Mouse (Mus musculus) heart, embryonic 16.5 days (tissue): ENCODE measurements around the gene Olfr699. TPM values are rescaled to one million over a fixed set of nuclear protein-coding genes. Genes with fewer than 3 reads are reported as not detected.
"Not testable (repeated sequence)": the region's sequence is repeated elsewhere in the genome, so short reads cannot be mapped to it uniquely, and the experiment has no call there.

ENCODE experiments used
- ATAC-seq: fragments of 200-750 bp; cut with Nextera tagmentation; replicated peaks from 2 replicates; pipeline ENCODE4 v1.8.0; 2017; ENCODE audit warnings: moderate number of reproducible peaks; ENCODE audit not compliant: insufficient read depth, low FRiP score; ENCODE audit errors: extremely low read depth
- H3K27ac ChIP-seq: fragments of 300-500 bp; sonication (generic); 2 replicates; pipeline ENCODE4 v1.5.1; 2014; ENCODE audit warnings: mild to moderate bottlenecking, low read length, control low read depth, moderate library complexity
- H3K27me3 ChIP-seq: fragments of 300-500 bp; sonication (generic); 2 replicates; pipeline ENCODE4 v1.6.1; 2014; ENCODE audit warnings: low read length, mixed read lengths; ENCODE audit not compliant: control insufficient read depth, insufficient read depth
- H3K36me3 ChIP-seq: fragments of 300-500 bp; sonication (generic); 2 replicates; pipeline ENCODE4 v1.6.1; 2014; ENCODE audit not compliant: control insufficient read depth, insufficient read depth
- H3K4me1 ChIP-seq: fragments of 300-500 bp; sonication (generic); 2 replicates; pipeline ENCODE4 v1.6.1; 2014; ENCODE audit warnings: low read length, mixed read lengths; ENCODE audit not compliant: control insufficient read depth, insufficient read depth
- H3K4me2 ChIP-seq: fragments of 300-500 bp; sonication (generic); 2 replicates; pipeline ENCODE4 v1.6.1; 2014; ENCODE audit warnings: low read depth, mild to moderate bottlenecking, control low read depth, low read length
- H3K4me3 ChIP-seq: fragments of 300-500 bp; sonication (generic); 2 replicates; pipeline ENCODE4 v1.5.1; 2014; ENCODE audit warnings: mild to moderate bottlenecking, control low read depth, low read length
- H3K9ac ChIP-seq: fragments of 300-500 bp; sonication (generic); 2 replicates; pipeline ENCODE4 v1.6.1; 2014; ENCODE audit warnings: low read length, control low read depth
- H3K9me3 ChIP-seq: fragments of 300-500 bp; sonication (generic); replicated peaks from 2 replicates; pipeline ENCODE4 v1.6.1; 2016; ENCODE audit warnings: low read length; ENCODE audit not compliant: control insufficient read depth
- WGBS: fragments of 180-500 bp; shearing (Covaris S2); extraction: QIAGEN DNeasy Blood & Tissue Kit; methylation state at CpG from one replicate; pipeline ENCODE4 v1.1.7; 2014; 5-methylcytosine and 5-hydroxymethylcytosine counted together
- polyA plus RNA-seq: library from polyadenylated mRNA; unstranded; fragments of >200 nt; fragmentation: Nextera tagmentation; extraction: Ambion mirVana; gene quantifications from 2 replicates; pipeline ENCODE4 v1.2.1, GENCODE M21; 2015

The Olfr699 gene
- polyA plus RNA-seq, result not detected in 2 replicates

DNA sequence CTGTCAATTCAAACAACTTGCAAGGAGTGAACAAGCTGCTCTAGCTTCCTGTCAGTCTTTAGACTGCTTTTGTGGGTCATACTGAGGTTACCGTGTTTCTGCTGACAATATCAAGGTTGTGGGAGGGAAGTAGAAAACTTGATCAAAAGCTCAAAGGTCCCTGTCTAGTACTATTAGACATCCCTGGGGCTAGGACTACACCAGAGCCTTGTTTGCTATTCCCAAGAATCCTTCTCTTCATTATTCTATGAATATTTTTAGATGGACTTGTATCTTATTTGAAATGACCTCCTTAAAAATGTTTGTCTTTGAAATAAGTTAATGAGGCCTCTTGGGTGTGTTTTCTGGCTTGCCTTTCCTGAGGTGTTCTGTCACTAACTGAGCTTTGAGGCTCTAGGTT is at the start of gene Olfr699:
Olfr699 (minus strand) TSS at position 101 of the 400 bp plus-strand sequence.
- Histone ChIP-seq H3K27ac (no peak within 1 kb of the TSS), H3K9me3 (peaks cover 4% of the 10 kb centered on the region; the same call in 1 of the 2 replicates), H3K4me2 (no peak within 1 kb of the TSS), H3K4me1 (no peaks in the 10 kb centered on the region), H3K9ac (no peak within 1 kb of the TSS), H3K36me3 (no peaks in the 10 kb centered on the region), H3K27me3 (no peaks in the 10 kb centered on the region), H3K4me3 (no peak within 1 kb of the TSS)
- WGBS, result 63% methylated on average over 1 of the region's 1 CpGs
- ATAC-seq, result no peak

DNA sequence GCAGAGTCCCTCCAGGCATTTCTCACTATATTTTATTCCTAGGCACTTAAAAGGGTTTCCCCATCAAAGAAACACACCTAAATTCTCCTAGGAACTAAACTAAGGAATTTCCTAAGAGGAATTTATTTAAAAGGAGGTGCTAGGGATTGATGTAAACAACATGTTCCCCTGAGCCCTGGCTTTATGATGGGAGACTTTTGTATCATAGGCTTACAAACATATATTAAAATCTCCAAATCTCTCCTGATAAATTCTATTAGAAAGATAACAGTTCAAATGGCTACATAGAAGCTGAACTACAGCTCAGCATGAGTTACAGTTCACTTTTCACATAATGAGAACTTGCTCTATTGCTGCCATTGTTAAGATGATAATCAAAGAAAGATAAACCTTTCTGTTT is 40.8 kb upstream of the Olfr699 start, which contains the start of gene Olfr702:
Olfr702 (minus strand) TSS at position 101 of the 400 bp plus-strand sequence.
- no peak within 1 kb of the TSS for H3K4me3 ChIP-seq
- no peaks in the 10 kb centered on the region for H3K4me1 ChIP-seq
- ATAC-seq, result no peak
- H3K4me2 ChIP-seq, result no peak within 1 kb of the TSS
- no peaks in the 10 kb centered on the region for H3K9me3 ChIP-seq
- H3K27me3 ChIP-seq, result no peaks in the 10 kb centered on the region
- no peak within 1 kb of the TSS for H3K9ac ChIP-seq
- H3K27ac ChIP-seq, result no peak within 1 kb of the TSS
- H3K36me3 ChIP-seq, result no peaks in the 10 kb centered on the region

DNA sequence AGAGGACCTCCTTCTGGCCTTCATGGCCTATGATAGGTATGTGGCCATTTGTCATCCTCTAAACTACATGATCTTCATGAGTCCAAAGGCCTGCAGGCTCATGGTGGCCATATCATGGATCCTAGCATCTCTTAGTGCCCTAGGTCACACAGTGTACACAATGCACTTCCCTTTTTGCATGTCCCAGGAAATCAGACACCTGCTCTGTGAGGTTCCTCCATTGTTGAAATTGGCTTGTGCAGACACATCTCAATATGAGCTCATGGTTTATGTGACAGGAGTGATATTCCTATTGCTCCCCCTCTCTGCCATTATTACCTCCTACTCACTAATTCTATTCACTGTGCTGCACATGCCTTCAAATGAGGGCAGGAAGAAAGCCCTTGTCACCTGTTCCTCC is 25.4 kb upstream of the Olfr699 start:
- Histone ChIP-seq H3K4me1 (no peaks in the 10 kb centered on the region), H3K36me3 (no peaks in the 10 kb centered on the region), H3K27ac (no peak overlapping the region), H3K9ac (no peak overlapping the region), H3K4me2 (no peak overlapping the region), H3K9me3 (no peaks in the 10 kb centered on the region), H3K4me3 (no peak overlapping the region), H3K27me3 (no peaks in the 10 kb centered on the region)
- ATAC-seq, result no peak

DNA sequence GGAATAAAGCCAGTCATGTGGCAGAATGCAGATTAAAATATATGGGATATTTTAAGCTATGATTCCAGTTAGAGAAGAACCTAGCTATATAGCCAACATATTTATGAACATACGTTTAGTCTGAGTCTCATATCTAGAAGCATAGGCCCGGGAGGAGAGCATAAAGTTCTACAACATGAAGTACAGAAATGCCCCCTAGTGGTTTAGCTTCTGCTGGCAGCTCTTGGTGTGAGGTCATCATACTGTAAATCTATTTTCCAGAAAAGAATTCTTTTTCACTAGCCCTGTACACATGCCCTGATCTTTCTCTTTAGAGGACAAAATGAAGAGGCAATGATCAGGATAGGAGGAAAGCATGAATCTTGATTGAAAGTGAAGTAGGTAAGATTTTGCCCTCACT is 22.8 kb upstream of the Olfr699 start:
- H3K36me3 ChIP-seq, result no peaks in the 10 kb centered on the region
- no peak overlapping the region for H3K4me2 ChIP-seq
- 30% methylated on average over 2 of the region's 2 CpGs for WGBS
- H3K27ac ChIP-seq, result no peak overlapping the region
- no peak overlapping the region for H3K4me3 ChIP-seq
- H3K27me3 ChIP-seq, result no peaks in the 10 kb centered on the region
- no peaks in the 10 kb centered on the region for H3K4me1 ChIP-seq
- ATAC-seq, result no peak
- no peak overlapping the region for H3K9ac ChIP-seq
- no peaks in the 10 kb centered on the region for H3K9me3 ChIP-seq

DNA sequence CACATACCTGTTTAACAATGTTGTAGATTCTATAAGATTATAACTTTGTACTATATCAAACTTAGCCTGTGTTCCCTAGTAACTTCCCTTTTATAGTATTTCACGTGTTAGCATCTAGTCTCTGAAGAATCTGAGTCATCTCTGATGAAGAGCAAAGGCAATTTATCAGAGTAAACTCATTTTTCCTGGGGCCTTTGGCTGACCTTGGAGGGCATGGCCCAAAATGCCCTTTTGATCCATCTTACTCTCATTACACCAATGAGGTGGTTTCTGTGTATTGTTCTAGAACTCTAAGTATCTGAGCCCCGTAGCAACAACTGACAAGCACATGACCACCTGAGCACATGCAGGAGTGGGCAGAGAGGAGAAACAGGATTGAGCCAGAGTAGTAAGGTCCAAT is 20.8 kb upstream of the Olfr699 start, which contains the start of gene Olfr701:
Olfr701 (plus strand) TSS at position 301 of the 400 bp plus-strand sequence.
- Histone ChIP-seq H3K9me3 (no peaks in the 10 kb centered on the region), H3K36me3 (no peaks in the 10 kb centered on the region), H3K4me3 (no peak within 1 kb of the TSS), H3K4me1 (no peaks in the 10 kb centered on the region), H3K4me2 (no peak within 1 kb of the TSS), H3K27ac (no peak within 1 kb of the TSS), H3K27me3 (no peaks in the 10 kb centered on the region), H3K9ac (no peak within 1 kb of the TSS)
- ATAC-seq, result no peak
- 61% methylated on average over 2 of the region's 2 CpGs for WGBS

DNA sequence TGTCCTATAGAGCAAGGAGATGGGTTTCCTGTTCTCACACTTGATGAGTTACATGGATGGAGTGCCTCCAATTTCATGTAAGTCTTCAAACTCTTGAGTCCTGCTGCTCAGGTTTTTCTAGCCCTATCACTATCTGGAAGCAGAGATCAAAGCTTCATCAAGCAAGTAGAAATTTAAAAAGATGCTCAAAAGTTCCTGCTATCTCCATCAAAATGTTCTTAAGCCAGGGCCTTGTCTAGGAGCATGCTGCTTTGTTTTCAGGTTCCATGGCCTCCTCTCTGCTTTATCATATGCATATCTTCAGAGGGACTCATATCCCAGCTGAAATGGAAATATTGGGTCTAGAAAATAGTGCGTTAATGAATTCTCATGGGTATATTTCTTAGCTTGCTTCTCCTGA is 15.7 kb upstream of the Olfr699 start, which contains the start of gene Olfr700:
Olfr700 (minus strand) TSS at position 101 of the 400 bp plus-strand sequence.
- no peak for ATAC-seq
- Histone ChIP-seq H3K9ac (no peak within 1 kb of the TSS), H3K27ac (no peak within 1 kb of the TSS), H3K27me3 (no peaks in the 10 kb centered on the region), H3K36me3 (no peaks in the 10 kb centered on the region), H3K4me3 (no peak within 1 kb of the TSS), H3K9me3 (no peaks in the 10 kb centered on the region), H3K4me2 (no peak within 1 kb of the TSS), H3K4me1 (no peaks in the 10 kb centered on the region)
- 72% methylated on average over 1 of the region's 1 CpGs for WGBS

DNA sequence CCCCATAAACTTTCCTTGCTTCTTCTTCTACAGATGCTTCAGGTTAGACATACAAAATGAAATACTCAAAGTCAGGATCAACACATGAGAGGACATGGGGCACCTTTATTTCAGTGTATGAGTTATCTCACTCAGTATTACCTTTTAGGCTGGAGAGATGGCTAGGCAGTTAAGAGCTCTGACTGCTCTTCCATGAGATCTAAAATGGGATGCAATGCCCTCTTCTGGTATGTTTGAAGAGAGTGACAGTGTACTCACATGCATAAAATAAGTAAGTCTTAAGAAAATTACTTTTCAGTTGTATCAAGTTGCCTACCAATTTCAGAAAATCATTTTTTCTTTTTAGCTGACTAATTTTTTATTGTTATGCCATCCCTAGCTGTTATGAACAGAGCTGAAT is 4.7 kb downstream of the Olfr699 start:
- Histone ChIP-seq H3K27me3 (no peaks in the 10 kb centered on the region), H3K4me3 (no peak overlapping the region), H3K36me3 (no peaks in the 10 kb centered on the region), H3K9ac (no peak overlapping the region), H3K4me2 (no peak overlapping the region), H3K9me3 (no peaks in the 10 kb centered on the region), H3K4me1 (no peaks in the 10 kb centered on the region), H3K27ac (no peak overlapping the region)
- no peak for ATAC-seq

DNA sequence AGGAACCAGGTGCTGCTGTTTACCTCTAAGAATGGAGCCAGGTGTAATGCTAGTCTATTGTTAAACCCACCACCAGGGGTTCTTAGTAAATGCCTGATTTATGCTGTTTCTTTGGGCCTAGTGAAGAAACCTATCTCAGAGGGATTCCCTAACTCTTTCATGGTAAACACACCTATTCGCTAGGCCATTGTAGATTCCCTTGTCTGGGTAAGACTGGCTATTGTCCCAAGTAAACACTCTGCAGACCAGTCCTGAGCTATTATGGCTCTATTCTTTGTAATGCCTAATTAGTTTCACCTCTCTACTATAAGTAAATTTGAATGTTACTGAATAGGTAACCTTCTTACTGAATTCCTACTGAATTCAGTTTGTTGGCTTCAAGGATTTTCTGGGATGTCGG is 32.0 kb downstream of the Olfr699 start:
- WGBS, result 86% methylated on average over 2 of the region's 2 CpGs

DNA sequence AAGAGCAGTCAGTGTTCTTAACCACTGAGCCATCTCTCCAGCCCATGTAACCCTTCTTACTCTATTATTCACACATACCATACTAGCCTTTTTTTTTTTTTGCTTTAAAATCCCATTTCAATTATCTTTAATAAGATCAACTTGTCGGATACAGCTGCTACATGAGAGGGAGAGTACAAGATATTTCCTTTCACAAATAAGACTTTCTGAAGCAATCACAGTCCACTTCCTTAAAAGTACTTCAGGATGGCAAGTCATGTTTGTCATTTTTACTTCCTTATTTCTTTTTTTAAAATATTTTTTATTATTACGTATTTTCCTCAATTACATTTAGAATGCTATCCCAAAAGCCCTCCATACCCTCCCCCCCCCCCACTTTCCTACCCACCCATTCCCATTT is 34.2 kb downstream of the Olfr699 start:
- Histone ChIP-seq H3K4me3 (no peak overlapping the region), H3K27me3 (no peaks in the 10 kb centered on the region), H3K4me2 (no peak overlapping the region), H3K27ac (no peak overlapping the region), H3K4me1 (no peaks in the 10 kb centered on the region), H3K9me3 (no peaks in the 10 kb centered on the region), H3K9ac (no peak overlapping the region), H3K36me3 (no peaks in the 10 kb centered on the region)
- no peak for ATAC-seq
- WGBS, result 71% methylated on average over 2 of the region's 2 CpGs

More for the DNA sequence above, 32.0 kb downstream of the Olfr699 start:
- H3K4me2 ChIP-seq, ATAC-seq, H3K36me3 ChIP-seq, H3K27ac ChIP-seq, H3K9me3 ChIP-seq, H3K27me3 ChIP-seq, H3K4me1 ChIP-seq, H3K9ac ChIP-seq, H3K4me3 ChIP-seq: not testable (repeated sequence)

DNA sequence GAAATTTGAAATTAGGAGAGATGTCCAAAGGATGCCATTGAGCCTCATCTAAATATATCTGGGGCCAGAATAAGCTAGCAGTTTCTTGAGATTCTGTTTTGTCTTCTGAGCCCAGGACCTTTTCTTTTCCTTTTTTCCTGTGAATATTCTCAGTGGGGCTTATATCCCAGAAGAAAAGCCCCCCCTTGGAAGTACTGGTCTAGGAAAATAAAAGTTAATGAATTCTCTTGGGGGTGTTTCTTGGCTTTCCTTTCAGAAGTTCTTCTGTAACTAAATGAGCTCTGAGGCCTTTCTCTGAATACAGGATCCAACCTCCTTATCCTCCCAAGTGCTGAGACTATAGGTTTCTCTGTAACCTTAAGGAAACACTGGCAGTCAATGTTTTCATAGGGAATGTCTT is 37.7 kb downstream of the Olfr699 start, which contains the start of gene Olfr698:
Olfr698 (minus strand) TSS at position 101 of the 400 bp plus-strand sequence.
- Histone ChIP-seq H3K9ac (no peak within 1 kb of the TSS), H3K4me1 (no peaks in the 10 kb centered on the region), H3K27me3 (no peaks in the 10 kb centered on the region), H3K27ac (no peak within 1 kb of the TSS), H3K4me3 (no peak within 1 kb of the TSS), H3K9me3 (no peaks in the 10 kb centered on the region), H3K36me3 (no peaks in the 10 kb centered on the region), H3K4me2 (no peak within 1 kb of the TSS)
- no peak for ATAC-seq
